ENCODE assay signal across 8 mouse cellular contexts in the genomic region with DNA sequence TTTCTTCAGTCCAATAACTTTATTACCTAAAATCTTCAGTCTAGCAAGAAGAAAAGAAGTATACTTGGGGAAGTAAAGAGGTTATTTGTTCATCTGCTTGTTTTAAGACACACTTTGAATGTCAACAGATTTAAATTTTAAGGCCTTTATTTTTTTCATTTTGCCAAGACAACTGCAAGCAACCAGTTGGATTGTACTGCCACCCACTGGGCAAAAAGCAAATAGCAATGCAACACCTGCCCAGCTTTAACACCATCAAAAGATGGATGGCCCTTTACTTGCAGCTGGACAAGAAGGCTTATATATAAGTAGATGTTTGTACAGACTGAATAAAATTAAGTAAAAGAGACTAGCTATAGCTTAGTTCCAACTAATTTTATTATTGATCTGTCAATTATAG. TPM values are rescaled to one million over a fixed set of nuclear protein-coding genes. Genes with fewer than 3 reads are reported as not detected.
A peak's percentile ranks its signal among the peaks of the same experiment; 100 is the strongest.
DNase-seq lines count a peak whose midpoint lies in the region; ATAC-seq and TF ChIP-seq lines count a peak whose summit lies in the region.

No protein-coding gene starts in this region.

- no peak overlapping the region for H3K4me2 ChIP-seq in midbrain, embryonic 15.5 days

- in situ Hi-C loops in Patski (cut with MboI; ENCODE audit: low pct_unique_long_range_greater_than_20kb), result no loop called here

- peak; percentile 90 for TF ChIP-seq CTCF in Patski (IDR thresholded peaks at IDR 0.05)

- no peak overlapping the region for H3K9ac ChIP-seq in midbrain, embryonic 15.5 days

- H3K27ac ChIP-seq in midbrain, embryonic 10.5 days (replicated peaks), result no peak overlapping the region
- H3K27ac ChIP-seq in midbrain, embryonic 15.5 days, result no peak overlapping the region

- peaks cover 7% of the 10 kb centered on the region; the same call in 1 of the 2 replicates for H3K4me1 ChIP-seq in midbrain, embryonic 10.5 days
- H3K4me1 ChIP-seq in midbrain, embryonic 15.5 days, result no peaks in the 10 kb centered on the region

- intact Hi-C loops in left cerebral cortex, postnatal 10 days (cut with DNase I), result loop anchor here (5.0 kb wide), 1 partner anchor 116 kb away; no protein-coding TSS in a partner anchor

- DNase-seq in midbrain, embryonic 10.5 days (ENCODE audit: low spot score), result peak; percentile 19
- no peak for DNase-seq in Patski (ENCODE audit: low read depth, low spot score)
- peak; percentile 79 to 83 for DNase-seq in cerebellum, postnatal 10 days
- DNase-seq in gastrocnemius, postnatal 4 days (ENCODE audit: low spot score in 2 of 2), result peak; percentile 23 to 45
- peak; percentile 36 to 66 for DNase-seq in left cerebral cortex, postnatal 10 days (ENCODE audit: extremely low spot score in 1 of 2, low spot score in 2 of 2)
- peak; percentile 38 for DNase-seq in ovary, postnatal 14 days (ENCODE audit: low spot score)
- peak; percentile 80 for DNase-seq in thymus, postnatal 4 days

- no peak overlapping the region for H3K4me3 ChIP-seq in midbrain, embryonic 10.5 days
- H3K4me3 ChIP-seq in midbrain, embryonic 15.5 days, result no peak overlapping the region

- no peaks in the 10 kb centered on the region for H3K27me3 ChIP-seq in midbrain, embryonic 10.5 days (ENCODE audit: low read depth, poor library complexity, severe bottlenecking)
- no peaks in the 10 kb centered on the region for H3K27me3 ChIP-seq in midbrain, embryonic 15.5 days (replicated peaks)
- H3K27me3 ChIP-seq in Patski, result no peaks in the 10 kb centered on the region

- POLR2A ChIA-PET in Patski (lab: Charles Lee), result interaction anchor here (0.5 kb wide), 1 partner anchor 43 kb away, joined by 3 read pairs; no protein-coding TSS in a partner anchor

- H3K36me3 ChIP-seq in midbrain, embryonic 10.5 days, result peaks cover 41% of the 10 kb centered on the region
- H3K36me3 ChIP-seq in midbrain, embryonic 15.5 days (replicated peaks), result peaks cover 2% of the 10 kb centered on the region; the same call in 1 of the 2 replicates

- no peak for ATAC-seq in midbrain, embryonic 15.5 days (replicated peaks)
- ATAC-seq in Patski, result no peak

- CTCF ChIA-PET in Patski (lab: Charles Lee), result interaction anchor here (0.8 to 2.1 kb wide), 12 partner anchors 8 to 120 kb away, joined by 3 to 15 read pairs (median 4); no protein-coding TSS in a partner anchor

- no peaks in the 10 kb centered on the region for H3K9me3 ChIP-seq in midbrain, embryonic 10.5 days (replicated peaks)
- H3K9me3 ChIP-seq in midbrain, embryonic 15.5 days, result no peaks in the 10 kb centered on the region

RNA-seq across cellular contexts. Expression of gene Cacul1, which starts 27.3 kb away (rescaled TPM):
- 23.4 and 26.0 TPM in 2 replicates for polyA plus RNA-seq in midbrain, embryonic 10.5 days (2016; fragmentation: Nextera tagmentation; extraction: Ambion mirVana)
- 23.0 and 24.9 TPM in 2 replicates for polyA plus RNA-seq in midbrain, embryonic 15.5 days (2015; fragmentation: Nextera tagmentation; extraction: Ambion mirVana)
- polyA plus RNA-seq in Patski (2021), result 84.2 TPM
- total RNA-seq in gastrocnemius, postnatal 4 days (2021), result 10 to 100 TPM; 35.0 to 36.8 TPM
- 10 to 100 TPM; 42.3 to 45.6 TPM for total RNA-seq in left cerebral cortex, postnatal 10 days (2021)
